Comparison of ENCODE assay signal across 29 mouse cellular contexts in the genomic region with DNA sequence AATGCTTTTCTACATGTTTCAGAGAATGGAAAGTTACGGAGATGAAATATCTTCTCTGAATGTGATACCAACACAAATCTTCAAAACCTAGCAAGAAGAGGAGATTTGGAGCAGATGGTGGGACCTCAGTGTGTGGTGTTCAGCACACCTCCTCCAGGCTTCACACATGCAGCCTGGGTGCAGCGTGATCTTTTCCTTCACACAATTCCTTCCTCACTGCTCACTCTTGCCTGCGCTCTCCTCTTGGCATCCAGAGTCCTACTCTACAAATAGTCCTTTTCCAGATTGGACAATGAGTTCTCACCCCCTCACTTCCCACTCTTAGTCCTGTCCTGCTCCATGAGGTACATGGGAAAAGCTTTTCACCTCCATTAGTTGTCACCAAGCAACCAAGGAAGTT. TPM values are rescaled to one million over a fixed set of nuclear protein-coding genes. Genes with fewer than 3 reads are reported as not detected.
A peak's percentile ranks its signal among the peaks of the same experiment; 100 is the strongest.
DNase-seq lines count a peak whose midpoint lies in the region; TF ChIP-seq lines count a peak whose summit lies in the region.
"Had no signal": no experiment of that assay in that cellular context is flagged by ENCODE, and none has a peak within 500 bp of the region (broad histone marks: within the 10 kb centered on the region; RNA-seq: fewer than 3 reads in every experiment).

No protein-coding gene starts in this region.

- no peak overlapping the region for H3K4me3 ChIP-seq in heart, adult 2 months
- H3K4me3 ChIP-seq: embryonic facial prominence, embryonic 13.5 days; erythroblast, embryonic 14.5 days; forebrain, embryonic 12.5 days; hindbrain, embryonic 13.5 days; megakaryocyte, embryonic 14.5 days; myocyte had no signal

- no peak overlapping the region for H3K9ac ChIP-seq in heart, adult 2 months (ENCODE audit: low read depth, low read length)
- H3K9ac ChIP-seq: embryonic facial prominence, embryonic 13.5 days; forebrain, embryonic 12.5 days; hindbrain, embryonic 13.5 days; liver, embryonic 14.5 days; lung, embryonic 14.5 days had no signal

- WGBS in heart, adult 2 months = 91% methylated on average over 3 of the region's 3 CpGs

- no peak overlapping the region for H3K27ac ChIP-seq in heart, adult 2 months
- H3K27ac ChIP-seq: embryonic facial prominence, embryonic 13.5 days; forebrain, embryonic 12.5 days; hindbrain, embryonic 13.5 days; liver, embryonic 14.5 days had no signal

- intact Hi-C loops in left cerebral cortex, postnatal 25 days (cut with DNase I) = loop anchor here (1.0 to 5.0 kb wide), 2 partner anchors 211 to 236 kb away; no protein-coding TSS in a partner anchor
- intact Hi-C loops in heart, adult 2 months (cut with DNase I) = no loop called here

- DNase-seq in right cerebral cortex, adult 18-20 months = peak; percentile 87
- DNase-seq in right cerebral cortex, postnatal 4 days = no peak
- DNase-seq in frontal cortex, postnatal 36 days (ENCODE audit: low spot score in 2 of 2) = peak; percentile 65 to 82
- DNase-seq in left cerebral cortex, postnatal 25 days (ENCODE audit: low spot score in 2 of 2) = peak; percentile 32 to 94
- no peak for DNase-seq in MN1 (ENCODE audit: low spot score)
- DNase-seq in thymus, postnatal 25 days = no peak
- DNase-seq in heart, adult 2 months = no peak
- DNase-seq: adrenal gland, postnatal 14 days; cerebellum, adult 8-10 months; cerebellum, postnatal 36 days; embryo, embryonic 11 days; gastrocnemius, postnatal 36 days; heart, postnatal 36 days; kidney, adult 18-20 months; kidney, postnatal 4 days; lung, embryonic 14.5 days; lung, postnatal 36 days; thymus, adult 18-20 months; thymus, postnatal 4 days had no signal

- no peaks in the 10 kb centered on the region for H3K4me1 ChIP-seq in heart, adult 2 months (ENCODE audit: control insufficient read depth, insufficient read depth, low read length)
- H3K4me1 ChIP-seq: embryonic facial prominence, embryonic 13.5 days; forebrain, embryonic 12.5 days; megakaryocyte, embryonic 14.5 days had no signal

- TF ChIP-seq CTCF in heart, adult 2 months (IDR thresholded peaks at IDR 0.05) = no peak

- H3K79me2 ChIP-seq in heart, adult 2 months (replicated peaks; ENCODE audit: control insufficient read depth, insufficient read depth, low read length) = no peaks in the 10 kb centered on the region

- H3K27me3 ChIP-seq in heart, adult 2 months (ENCODE audit: control insufficient read depth, insufficient read depth, low read length) = no peaks in the 10 kb centered on the region
- H3K27me3 ChIP-seq: embryonic facial prominence, embryonic 13.5 days; forebrain, embryonic 12.5 days; hindbrain, embryonic 13.5 days; megakaryocyte, embryonic 14.5 days had no signal

- no peaks in the 10 kb centered on the region for H3K36me3 ChIP-seq in heart, adult 2 months (ENCODE audit: control insufficient read depth, insufficient read depth, low read length)
- H3K36me3 ChIP-seq: embryonic facial prominence, embryonic 13.5 days; forebrain, embryonic 12.5 days; hindbrain, embryonic 13.5 days had no signal

- no peak for TF ChIP-seq EP300 in heart, adult 2 months (IDR thresholded peaks at IDR 0.05; ENCODE audit: insufficient read depth, low read depth, low read length)

- TF ChIP-seq POLR2A in heart, adult 2 months (IDR thresholded peaks at IDR 0.05; ENCODE audit: insufficient read depth, low read depth, low read length) = no peak

RNA-seq across cellular contexts. Expression of a gene that starts 43.2 kb away (rescaled TPM):
- total RNA-seq in left cerebral cortex, postnatal 25 days (2021) = 100 to 1,000 TPM; 262 to 313 TPM
- 1 to 10 TPM; 1.0 to 2.5 TPM for total RNA-seq in heart, adult 2 months (2021)
- polyA plus RNA-seq in heart, adult 2 months (2012; rRNA removed) = 0.66 and 1.5 TPM in 2 replicates
- total RNA-seq: MEL had no signal
- polyA plus RNA-seq: C2C12; erythroblast, embryonic 14.5 days; kidney, embryonic 16.5 days had no signal

Comparison
In these comparisons a context has a peak if more than half of its experiments do, and no peak if none do; other contexts are left out.
1. DNase-seq: peak in right cerebral cortex, adult 18-20 months (single experiment), frontal cortex, postnatal 36 days (2 of 2) and left cerebral cortex, postnatal 25 days (2 of 2); none in right cerebral cortex, postnatal 4 days (single experiment), MN1 (single experiment), thymus, postnatal 25 days (single experiment) and heart, adult 2 months (0 of 2).
2. RNA of a gene that starts 43.2 kb away (total RNA-seq): 262 to 313 TPM in left cerebral cortex, postnatal 25 days; 1.0 to 2.5 TPM in heart, adult 2 months; every median in the first group is over 10 times any median in the second.